Mouse (Mus musculus): ENCODE results near the gene Ino80d. TPM values are rescaled to one million over a fixed set of nuclear protein-coding genes. Genes with fewer than 3 reads are reported as not detected.
A peak's percentile ranks its signal among the peaks of the same experiment; 100 is the strongest.

Ino80d gene
- total RNA-seq, 2 experiments from 2014 or later = 24.7 to 27.3 TPM

DNA sequence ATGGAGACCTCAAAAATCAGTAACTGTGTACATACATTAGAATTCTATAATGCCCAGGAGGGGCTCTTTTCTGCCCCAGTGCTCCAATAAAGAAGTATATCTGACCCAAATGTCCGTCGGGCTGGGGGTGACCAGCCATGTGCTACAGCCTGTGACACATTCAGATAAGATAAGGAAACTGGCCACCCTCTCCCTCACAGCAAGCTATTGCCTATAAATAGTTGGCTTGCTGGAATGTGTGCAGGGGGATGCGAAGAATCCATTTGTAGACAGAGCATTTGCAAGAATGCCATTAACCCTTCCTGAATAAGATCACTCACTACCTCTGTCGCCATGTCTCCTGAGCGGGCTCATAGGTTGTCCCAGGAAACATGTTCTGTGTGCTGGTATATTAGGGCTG is 121.8 kb downstream of the Ino80d start:
- no peak for DNase-seq (ENCODE audit: low spot score in 2 of 2)

DNA sequence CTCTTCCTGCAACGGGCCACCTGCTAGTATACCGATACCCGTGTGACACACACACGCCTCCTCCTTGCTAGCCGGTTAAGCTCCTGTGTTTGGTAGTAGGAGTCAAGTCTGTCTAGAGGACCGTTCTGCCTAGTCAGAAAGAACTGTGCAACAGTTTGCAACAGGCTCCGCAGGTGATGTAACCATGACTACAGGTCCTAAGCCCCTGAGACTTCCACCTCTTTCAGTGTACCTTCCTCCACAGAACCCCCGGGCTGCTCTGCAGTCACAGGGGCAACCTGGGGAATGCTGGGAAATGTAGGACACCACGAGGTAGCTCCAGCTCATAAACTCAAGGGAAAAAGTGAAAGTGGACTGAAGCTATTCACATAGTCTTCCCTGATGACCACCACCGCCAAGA is 123.4 kb downstream of the Ino80d start:
- DNase-seq (ENCODE audit: low spot score in 2 of 2) = no peak

DNA sequence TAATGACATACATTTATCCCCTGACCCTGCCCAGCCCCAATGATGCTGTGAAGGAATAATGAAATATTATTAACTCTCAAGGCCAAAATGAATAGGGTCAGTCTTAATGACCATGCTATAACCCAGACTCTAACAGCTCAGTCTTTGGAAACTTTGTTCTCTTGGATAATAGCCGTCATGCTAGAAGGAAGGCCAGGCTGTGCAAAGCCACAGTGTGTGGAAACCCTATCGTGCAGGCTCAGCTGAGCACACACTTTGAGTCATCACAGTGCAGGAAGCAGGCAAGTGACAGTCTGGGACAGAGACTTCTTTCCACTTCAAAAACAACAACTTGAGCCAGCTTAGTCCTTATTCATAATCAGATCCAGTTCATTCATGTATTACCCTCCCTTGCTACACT is 126.9 kb downstream of the Ino80d start:
- DNase-seq (ENCODE audit: low spot score in 2 of 2) = no peak

DNA sequence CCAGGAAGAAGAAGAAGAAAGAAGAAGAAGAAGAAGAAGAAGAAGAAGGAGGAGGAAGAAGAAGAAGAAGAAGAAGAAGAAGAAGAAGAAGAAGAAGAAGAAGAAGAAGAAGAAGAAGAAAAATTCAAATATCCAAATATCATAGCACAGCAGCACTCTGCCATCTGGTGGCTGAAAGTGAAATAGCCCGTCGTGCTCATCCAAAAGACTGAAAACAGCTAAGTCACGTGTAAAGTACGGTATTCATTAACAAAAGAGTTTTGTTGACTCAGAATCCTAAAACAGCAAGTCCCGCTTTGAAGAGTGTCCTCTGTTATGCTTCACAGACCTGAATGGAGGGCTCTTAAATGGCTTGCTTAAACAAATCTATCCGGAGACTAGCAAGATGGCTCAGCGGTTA is 128.2 kb downstream of the Ino80d start:
- peak; percentile 51 to 60 for DNase-seq (ENCODE audit: low spot score in 2 of 2)

DNA sequence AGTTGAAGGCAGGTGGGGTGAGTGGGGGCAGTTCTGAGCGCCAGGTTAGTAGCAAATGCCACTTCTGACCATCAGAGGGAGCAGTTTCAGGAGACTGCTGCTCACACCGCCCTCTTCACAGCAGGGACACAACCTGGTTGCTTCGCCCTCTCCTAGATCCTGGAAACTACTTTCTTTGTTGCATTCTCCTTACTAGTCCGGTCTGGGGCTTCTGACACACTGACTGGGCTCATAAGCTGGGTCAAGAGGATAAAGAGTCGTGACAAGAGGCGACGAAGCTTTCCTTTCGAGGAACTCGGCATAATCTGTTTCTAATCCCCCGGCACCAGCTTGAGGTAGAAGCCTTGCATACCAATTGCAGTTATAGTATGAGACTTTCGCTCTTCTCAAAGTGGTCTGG is 129.9 kb downstream of the Ino80d start:
- peak; percentile 48 to 59 for DNase-seq (ENCODE audit: low spot score in 2 of 2)

DNA sequence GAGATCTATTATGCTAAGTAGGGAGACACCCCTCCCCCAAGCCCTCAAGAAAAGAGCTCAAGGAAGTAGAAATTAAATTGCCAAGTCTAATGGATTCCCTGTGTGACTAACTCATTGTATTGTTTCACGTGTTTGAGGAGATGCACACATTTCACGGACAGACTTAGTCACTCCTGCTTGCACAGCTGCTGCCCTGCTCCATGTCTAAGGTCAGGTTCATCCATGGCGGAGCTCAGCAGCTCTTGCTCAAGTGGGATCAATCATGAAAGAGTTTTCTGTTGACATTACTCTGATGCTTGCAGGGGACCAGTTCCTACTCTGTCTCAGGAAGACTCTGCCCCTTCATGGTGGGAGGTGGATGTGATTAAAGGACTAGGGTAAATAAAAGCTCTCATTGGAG is 137.7 kb downstream of the Ino80d start:
- no peak for DNase-seq (ENCODE audit: low spot score in 2 of 2)

DNA sequence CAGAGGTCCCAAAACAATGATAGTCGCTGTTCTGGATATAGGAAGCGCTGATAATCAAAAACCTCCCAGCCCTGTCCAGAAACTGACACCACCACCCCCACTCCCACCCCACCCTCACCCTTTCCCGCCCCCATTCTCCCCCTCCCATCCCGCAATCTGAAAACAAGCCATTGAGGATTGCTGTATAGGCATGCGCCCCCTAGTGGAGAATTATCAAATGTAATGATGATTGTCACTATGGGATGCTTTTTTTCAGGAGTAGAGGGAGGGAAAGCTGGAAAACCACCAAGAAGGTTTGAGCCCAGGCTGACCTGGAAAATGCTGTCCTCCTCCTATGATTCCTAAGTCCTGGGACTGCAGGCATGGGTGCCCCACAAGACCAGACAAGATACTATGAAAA is 147.6 kb downstream of the Ino80d start:
- no peak for DNase-seq (ENCODE audit: low spot score in 2 of 2)

DNA sequence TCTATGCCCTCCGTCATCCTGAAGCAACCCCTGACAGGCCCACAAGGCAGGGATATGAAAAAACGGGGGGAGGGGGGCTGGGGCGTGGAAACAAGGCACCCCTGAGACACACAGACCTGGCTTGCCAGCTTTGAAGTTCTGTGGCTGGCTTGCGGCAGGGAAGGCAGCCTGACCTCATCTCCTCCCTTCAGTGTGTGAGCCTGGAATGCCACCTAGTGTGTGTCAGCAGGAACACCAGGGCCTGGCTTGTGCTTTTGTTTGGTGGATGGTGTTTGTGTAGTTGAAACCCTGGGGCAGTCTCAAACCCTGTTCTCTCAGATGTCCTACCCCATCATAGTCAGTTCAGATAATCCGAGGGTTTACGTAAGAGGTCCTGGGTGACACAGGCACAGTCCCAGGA is 150.2 kb downstream of the Ino80d start:
- peak; percentile 30 to 41 for DNase-seq (ENCODE audit: low spot score in 2 of 2)

DNA sequence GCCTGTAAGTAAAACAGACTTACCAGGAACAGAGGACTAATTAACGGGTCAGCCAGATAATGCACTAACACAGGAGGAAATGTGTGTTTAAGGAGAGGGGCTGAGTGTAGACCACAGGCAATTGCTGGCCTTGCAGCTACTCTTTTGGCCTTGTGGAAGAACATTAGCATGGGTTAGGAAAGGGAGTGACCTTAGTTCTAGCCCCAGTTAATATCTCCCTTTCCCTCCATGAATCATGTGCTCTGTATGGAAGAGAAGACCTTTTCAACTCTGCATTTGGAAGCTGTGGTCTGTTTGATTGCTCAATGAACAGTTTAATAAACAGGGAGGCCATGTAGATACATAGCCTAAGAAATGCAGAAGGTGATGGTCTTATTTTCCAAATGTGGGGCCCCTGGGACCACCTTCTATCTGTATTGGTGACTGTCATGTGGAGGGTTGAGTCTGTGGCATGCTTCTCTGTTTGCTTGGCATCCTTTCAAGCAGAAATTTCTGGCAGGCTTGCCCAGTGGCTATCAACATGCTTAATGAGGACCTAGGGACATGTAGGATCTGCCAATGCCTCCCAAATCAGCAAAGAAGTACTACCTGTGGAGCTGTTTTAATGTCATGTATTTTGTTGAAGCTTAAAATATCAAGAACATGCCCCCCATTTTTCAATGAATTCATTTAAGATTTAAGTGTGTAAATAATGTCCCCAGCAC is 157.4 kb downstream of the Ino80d start:
- DNase-seq (ENCODE audit: low spot score in 2 of 2) = no peak

DNA sequence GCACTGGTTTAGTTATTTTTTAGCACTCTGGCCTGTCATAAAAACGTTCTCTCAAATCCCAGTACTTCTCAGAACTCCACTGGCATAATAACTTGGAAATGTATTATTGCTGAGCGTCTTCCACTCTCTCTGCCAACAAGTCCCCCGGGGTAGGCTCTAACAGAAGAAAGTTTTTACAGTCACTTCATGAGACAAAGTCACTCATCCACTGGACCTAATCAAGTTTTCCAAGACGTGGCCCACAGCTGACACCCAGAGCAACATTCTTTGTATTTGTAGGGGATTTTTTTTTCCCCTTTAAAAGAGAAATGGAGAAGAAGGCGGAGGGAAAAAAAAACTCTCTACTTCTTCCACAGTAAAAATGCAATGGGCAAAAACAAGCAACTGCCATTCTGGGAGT is 157.9 kb downstream of the Ino80d start:
- no peak for DNase-seq (ENCODE audit: low spot score in 2 of 2)

DNA sequence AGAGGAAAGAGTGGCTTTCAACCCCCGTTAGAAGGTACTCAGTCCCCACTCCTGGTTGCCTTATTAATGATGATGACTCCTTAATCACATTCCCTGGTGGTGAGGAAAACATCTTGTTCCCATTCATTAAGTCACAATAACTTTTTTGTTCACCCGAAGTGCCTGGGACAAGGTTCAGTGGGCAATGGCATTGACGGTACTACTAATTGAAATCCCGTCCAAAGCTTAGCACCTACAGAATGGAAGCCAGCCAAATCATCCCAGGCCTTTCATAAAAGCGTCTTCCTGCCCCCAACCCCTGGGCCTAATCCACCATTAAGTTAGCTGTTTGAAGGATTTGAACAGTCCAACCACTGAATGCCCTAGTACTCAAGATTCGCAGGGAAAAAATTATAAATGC is 159.1 kb downstream of the Ino80d start:
- no peak for DNase-seq (ENCODE audit: low spot score in 2 of 2)

DNA sequence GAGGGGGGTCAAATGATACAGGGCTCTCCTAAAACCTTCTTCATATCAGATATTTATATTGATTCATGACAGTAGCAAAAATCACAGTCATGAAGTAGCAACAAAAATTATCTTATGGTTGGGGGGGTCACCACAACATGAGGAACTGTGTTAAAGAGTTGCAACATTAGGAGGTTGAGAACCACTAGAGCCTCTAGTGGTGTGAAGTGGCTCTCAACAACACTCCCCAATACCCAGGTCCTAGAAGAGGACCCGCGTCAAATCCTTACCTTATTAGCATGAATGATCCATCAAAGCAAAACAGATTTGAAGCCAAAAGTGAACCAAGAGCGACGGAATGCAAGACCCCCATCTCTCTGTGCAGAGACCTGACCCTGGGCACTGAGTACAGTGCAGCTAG is 161.4 kb downstream of the Ino80d start:
- DNase-seq (ENCODE audit: low spot score in 2 of 2) = no peak

DNA sequence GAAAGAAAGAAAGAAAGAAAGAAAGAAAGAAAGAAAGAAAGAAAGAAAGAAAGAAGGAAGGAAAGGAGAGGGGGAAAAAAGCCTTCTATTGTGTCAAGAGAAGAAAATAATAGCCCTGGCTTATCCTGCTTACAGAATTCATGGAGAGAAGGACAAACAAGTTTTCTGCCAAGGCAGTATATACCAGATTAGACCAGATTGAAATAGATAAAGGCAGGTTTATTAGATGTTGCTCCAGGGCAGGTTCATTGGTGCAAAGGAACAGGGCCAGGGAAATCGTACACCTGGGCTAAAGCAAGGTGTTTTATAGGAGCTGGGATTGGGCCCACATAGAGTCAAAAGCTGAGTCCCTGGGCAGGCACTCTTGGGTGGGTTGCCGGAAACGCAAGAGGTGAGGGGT is 162.1 kb downstream of the Ino80d start:
- DNase-seq (ENCODE audit: low spot score in 2 of 2) = no peak

DNA sequence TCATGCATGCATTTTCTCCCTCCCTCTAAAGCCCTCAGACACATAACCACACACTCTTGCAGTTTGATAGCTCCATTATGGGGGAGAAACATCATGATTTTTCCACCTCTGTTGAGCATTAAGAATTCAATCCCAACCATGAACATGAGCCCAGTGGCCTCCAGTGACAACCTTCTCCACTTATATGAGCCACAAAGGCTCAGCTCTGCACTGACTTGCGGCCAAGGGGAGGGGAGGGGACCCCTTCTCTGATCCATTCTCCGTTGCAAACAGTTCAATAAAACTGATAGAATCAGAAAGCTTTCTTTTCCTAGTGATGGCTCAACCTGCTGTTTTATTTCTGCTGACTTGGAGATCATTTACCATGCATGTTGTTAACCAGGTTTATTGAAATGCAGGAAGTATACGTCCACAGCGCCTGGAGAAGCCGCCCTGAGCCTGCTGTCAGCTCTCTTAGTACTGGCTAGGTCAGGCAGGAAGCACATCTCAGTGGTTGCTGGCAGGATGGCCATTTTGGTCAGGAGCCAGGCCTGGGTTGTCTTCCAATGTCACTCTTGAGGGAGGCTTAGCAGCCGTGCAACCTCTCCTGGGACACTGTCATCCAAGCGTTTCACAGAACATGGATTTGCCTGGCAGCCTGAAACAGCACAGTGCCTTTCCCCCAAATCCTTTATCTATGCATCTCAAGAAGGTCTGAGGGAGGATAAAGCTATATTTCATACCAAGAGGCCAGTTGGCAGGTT is 163.2 kb downstream of the Ino80d start:
- DNase-seq (ENCODE audit: low spot score in 2 of 2) = no peak

DNA sequence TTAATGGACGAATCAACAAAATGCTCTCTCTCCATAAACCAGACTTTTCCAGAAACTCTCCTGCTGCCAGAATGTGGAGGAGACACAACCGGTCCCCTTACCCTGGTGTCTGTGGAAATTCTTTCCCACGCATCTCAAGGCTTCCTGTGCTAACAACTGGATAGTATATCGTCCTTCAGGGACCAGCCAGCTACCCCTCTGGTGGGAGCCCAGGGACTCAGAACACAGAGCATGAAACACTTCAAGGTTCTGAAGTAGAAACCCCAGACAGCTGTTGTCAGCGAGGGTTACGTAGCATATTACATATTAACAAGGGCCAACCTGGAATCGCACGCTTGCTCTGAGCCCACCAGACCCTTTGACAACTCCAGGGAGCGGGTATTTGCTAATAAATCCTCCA is 163.9 kb downstream of the Ino80d start:
- no peak for DNase-seq (ENCODE audit: low spot score in 2 of 2)

DNA sequence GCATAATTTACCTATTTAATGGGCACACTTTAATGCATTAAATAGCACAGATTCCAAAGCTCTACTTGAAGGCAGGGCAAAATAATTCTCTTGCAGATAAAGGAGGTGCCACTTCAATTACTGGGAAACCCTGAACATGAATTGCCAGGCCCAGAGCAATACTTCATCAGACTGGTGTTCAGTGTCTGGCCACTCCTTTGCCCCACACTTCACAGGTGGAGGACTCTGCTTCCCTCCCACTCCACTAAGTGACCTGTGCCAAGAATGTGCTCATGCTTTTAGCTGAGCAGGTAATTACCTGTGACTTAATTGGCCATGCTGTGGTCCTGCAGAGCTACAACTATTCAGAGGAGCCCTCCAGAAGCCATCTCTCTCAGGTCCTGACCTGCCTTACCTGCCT is 166.7 kb downstream of the Ino80d start:
- no peak for DNase-seq (ENCODE audit: low spot score in 2 of 2)

DNA sequence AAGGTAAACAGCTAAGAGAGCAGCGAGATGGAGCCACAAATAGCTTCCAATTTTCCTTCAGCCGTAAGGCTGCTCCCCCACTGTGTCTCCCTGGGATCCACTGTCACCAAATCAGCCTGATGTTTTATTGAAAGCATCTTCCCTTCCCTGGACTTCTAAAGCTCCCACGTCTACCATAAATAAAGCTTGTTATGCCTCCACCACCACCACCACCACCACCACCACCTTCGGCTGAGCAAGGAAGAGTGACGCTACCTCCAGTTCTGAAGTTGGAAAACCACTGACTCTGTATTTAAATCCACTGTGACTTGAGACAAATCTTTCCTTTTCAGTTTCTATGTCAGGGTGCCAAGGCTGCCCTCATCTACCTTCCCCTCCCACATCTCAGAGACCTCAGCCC is 167.5 kb downstream of the Ino80d start:
- no peak for DNase-seq (ENCODE audit: low spot score in 2 of 2)

DNA sequence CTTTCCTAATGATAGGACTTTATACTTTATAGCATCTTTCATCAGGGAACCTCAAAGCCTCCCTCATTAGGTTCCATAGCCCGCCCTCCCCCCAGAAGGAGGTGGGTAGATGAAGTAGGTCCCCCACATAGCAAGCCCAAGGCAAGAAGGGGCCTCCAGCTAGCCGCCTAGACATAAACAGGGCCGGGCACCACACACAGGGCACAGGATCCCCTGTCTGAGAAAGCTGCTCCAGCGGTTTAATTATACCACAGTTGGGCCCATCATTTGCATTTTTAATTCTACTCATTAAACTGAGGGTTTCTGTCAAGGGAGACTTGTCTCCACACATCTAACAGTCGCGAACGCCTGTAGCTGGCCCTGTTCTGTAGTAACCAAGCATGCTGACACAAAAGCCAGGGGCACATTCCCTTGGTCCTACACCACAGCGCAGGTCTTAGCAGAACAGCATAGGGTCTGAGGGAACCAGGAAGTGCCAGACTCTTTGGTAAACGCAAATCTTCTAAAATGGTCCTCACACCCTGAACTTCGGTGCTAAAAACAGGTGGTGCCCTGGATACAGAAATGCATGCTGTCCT is 179.6 kb downstream of the Ino80d start:
- DNase-seq (ENCODE audit: low spot score in 2 of 2) = no peak

DNA sequence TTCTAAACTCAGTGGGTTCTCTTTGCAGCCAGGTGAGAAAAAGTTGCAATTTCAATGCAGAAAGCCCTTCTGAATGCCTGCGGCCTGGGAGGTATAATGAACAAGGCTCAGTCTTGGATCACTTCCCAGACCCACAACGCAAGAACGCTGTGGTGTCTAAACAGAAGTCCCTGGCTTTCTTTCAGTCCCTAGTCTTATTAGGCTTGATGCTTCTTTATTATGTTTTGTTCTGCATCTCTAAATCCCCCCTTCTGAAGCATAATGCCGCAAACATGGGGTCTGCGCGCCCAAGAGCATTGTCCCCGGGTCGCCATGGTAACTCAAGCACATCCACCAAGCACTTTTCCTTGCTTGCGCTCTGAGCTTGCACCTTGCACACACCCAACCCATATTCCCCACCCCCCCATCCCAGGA is 180.4 kb downstream of the Ino80d start:
- no peak for DNase-seq (ENCODE audit: low spot score in 2 of 2)

DNA sequence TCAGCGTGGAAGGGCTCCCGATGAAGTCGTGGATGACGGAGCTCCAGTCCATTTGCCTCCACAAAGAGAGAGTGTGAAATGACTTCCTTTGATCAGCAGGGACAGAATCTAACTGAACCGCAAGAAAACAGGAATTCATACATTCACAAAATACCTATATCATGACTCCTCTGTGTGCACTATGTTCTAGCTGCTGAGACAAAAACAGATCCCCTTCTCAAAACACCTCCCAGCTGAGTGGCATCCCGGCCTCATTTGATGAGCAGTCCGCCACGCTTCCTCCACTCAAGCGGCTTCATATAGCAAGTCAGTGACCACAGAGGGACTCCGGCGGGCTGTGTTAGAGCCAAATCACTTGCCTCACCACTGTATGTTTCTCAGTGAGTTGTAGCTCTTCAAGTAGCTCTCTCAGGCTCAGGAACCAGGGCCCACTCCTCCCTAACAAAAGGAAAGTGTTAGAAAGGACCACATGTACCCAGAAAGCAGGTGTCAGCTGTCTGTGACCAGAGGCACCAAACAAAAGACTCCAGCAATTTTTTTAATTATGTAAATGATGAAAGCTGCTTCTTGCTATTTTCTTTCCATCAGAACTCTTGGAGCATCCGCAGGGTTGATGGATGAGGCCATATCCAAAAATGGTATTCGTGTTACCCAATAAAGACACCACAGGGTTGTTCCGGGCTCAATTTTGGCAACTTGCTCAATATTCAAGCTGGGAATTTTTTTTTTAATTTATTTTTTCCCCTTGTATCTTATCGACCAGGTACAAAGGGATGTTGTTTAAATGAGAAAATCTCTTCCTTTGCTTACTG is 181.0 kb downstream of the Ino80d start:
- DNase-seq (ENCODE audit: low spot score in 2 of 2) = no peak

DNA sequence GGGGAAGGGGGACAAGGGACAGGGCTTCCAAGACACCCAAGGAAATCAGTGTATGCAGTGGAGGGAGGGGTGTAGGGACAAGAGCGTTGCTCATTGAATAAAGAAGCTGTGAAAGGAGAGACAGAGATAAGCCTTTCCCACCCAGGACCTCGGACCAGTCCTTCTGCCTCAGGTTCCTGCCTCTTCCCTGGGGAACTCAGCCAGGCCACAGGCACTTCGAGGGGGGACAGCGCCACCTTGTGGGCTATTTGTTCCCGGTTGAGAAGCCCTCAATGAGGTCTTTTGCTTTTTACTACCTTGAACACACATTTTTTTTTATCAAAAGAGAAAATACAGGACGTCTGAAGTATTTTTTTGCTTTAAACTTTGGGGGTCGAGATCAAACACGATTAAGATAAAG is 185.0 kb downstream of the Ino80d start:
- DNase-seq (ENCODE audit: low spot score in 2 of 2) = peak; percentile 80 to 82

DNA sequence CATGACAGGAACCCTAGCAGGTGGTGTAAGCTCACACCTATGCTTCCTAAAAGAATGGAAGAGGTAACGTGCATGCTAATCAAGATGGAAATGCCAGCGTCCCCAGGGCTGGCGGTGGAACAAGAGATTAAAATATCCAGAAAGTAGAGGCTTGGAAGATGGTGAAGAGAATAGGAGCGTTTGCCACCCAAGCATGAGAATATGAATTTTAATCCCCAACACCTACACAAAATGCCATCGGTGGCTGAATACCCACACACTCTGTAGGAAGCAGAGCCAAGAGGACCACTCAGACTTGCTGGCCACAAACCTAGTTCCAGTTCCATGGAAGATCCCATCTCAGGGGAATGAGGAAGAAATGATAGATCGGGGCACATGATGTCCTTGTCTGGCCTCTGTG is 195.2 kb downstream of the Ino80d start:
- DNase-seq (ENCODE audit: low spot score in 2 of 2) = no peak

Measured in adrenal gland, adult 18-20 months (tissue).